15 mouse cellular contexts compared by ENCODE assay signal in genomic region chr1:35535470-35535869, GRCm38 (mm10).
"Had no signal": no experiment of that assay in that cellular context is flagged by ENCODE, and none has a peak within 500 bp of the region (broad histone marks: within the 10 kb centered on the region; RNA-seq: fewer than 3 reads in every experiment).

No protein-coding gene starts in this region.

- DNase-seq: kidney, adult 18-20 months; kidney, postnatal 14 days; kidney, postnatal 4 days; liver; liver, embryonic 13.5 days; lung, adult 2 months; lung, postnatal 14 days; lung, postnatal 4 days; midbrain, embryonic 14.5 days; right cerebral cortex, postnatal 4 days; thymus, postnatal 36 days had no signal

- H3K27ac ChIP-seq: limb, embryonic 10.5 days; limb, embryonic 13.5 days; liver, embryonic 13.5 days; stomach, postnatal 0 days had no signal

- H3K4me3 ChIP-seq: limb, embryonic 10.5 days; limb, embryonic 13.5 days; liver, embryonic 13.5 days had no signal

- ATAC-seq: intestine, embryonic 16.5 days had no signal
